Mouse (Mus musculus) lung, adult 10 weeks (tissue): ENCODE data around the gene Rerg. TPM values are rescaled to one million over a fixed set of nuclear protein-coding genes. Genes with fewer than 3 reads are reported as not detected.

ENCODE experiments used
- polyA plus RNA-seq: library from polyadenylated mRNA; stranded (reverse); fragments of 350-450 nt; fragmentation: Illumina TruSeq; extraction: RNeasy Lipid Tissue Mini Kit (QIAGEN cat#74804); gene quantifications from one replicate; pipeline ENCODE4 v1.2.3, GENCODE M21; 2014; ENCODE audit warnings: low read depth, low replicate concordance; ENCODE audit not compliant: insufficient read depth

Rerg gene
- polyA plus RNA-seq, result 15.5 TPM

GRCm38 (mm10) chr6:137170226-137170625 is at the start of gene Rerg:
TSS of gene Rerg (minus strand) at chr6:137170497.

Other genes with a start within 250 kb of the Rerg start
- 0.62 TPM for gene Erp27, start 248.3 kb downstream of the Rerg start, polyA plus RNA-seq
- 0.66 TPM for gene Pde6h, start 246.7 kb downstream of the Rerg start, polyA plus RNA-seq
- 187 TPM for gene Arhgdib, start 228.6 kb downstream of the Rerg start, polyA plus RNA-seq
- 3.6 TPM for gene Ptpro, start 81.8 kb upstream of the Rerg start, polyA plus RNA-seq